Mouse (Mus musculus) midbrain, embryonic 15.5 days (tissue): Measurements from ENCODE around the gene Pdhx. TPM values are rescaled to one million over a fixed set of nuclear protein-coding genes. Genes with fewer than 3 reads are reported as not detected.

Experiments
- ATAC-seq: fragments of 200-750 bp; cut with Nextera tagmentation; replicated peaks from 2 replicates; pipeline ENCODE4 v1.8.0; 2017; ENCODE audit warnings: moderate TSS enrichment
- H3K27ac ChIP-seq: fragments of 300-500 bp; sonication (generic); 2 replicates; pipeline ENCODE4 v1.5.1; 2015; ENCODE audit warnings: mild to moderate bottlenecking, inconsistent platforms
- H3K27me3 ChIP-seq: fragments of 300-500 bp; sonication (generic); replicated peaks from 2 replicates; pipeline ENCODE4 v1.6.1; 2015; ENCODE audit warnings: inconsistent platforms
- H3K36me3 ChIP-seq: fragments of 300-500 bp; sonication (generic); replicated peaks from 2 replicates; pipeline ENCODE4 v1.6.1; 2015; ENCODE audit warnings: inconsistent platforms
- H3K4me1 ChIP-seq: fragments of 300-500 bp; sonication (generic); 2 replicates; pipeline ENCODE4 v1.6.1; 2015; ENCODE audit warnings: inconsistent platforms
- H3K4me2 ChIP-seq: fragments of 300-500 bp; sonication (generic); 2 replicates; pipeline ENCODE4 v1.6.1; 2015; ENCODE audit warnings: inconsistent platforms, mild to moderate bottlenecking, moderate library complexity
- H3K4me3 ChIP-seq: fragments of 300-500 bp; sonication (generic); 2 replicates; pipeline ENCODE4 v1.5.1; 2015; ENCODE audit warnings: mild to moderate bottlenecking, inconsistent platforms
- H3K9ac ChIP-seq: fragments of 300-500 bp; sonication (generic); 2 replicates; pipeline ENCODE4 v1.6.1; 2015; ENCODE audit warnings: mild to moderate bottlenecking, inconsistent platforms
- H3K9me3 ChIP-seq: fragments of 300-500 bp; sonication (generic); 2 replicates; pipeline ENCODE4 v1.6.1; 2016; ENCODE audit warnings: inconsistent platforms
- WGBS: fragments of 180-500 bp; shearing (Covaris S2); methylation state at CpG from one replicate; pipeline ENCODE4 v1.1.7; 2015; ENCODE audit warnings: mixed read lengths; 5-methylcytosine and 5-hydroxymethylcytosine counted together
- polyA plus RNA-seq: library from polyadenylated mRNA; unstranded; fragments of >200 nt; fragmentation: Nextera tagmentation; extraction: Ambion mirVana; gene quantifications from 2 replicates; pipeline ENCODE4 v1.2.1, GENCODE M21; 2015

The Pdhx gene
- polyA plus RNA-seq, 1 experiment from 2014 or later = 66.2 TPM

- Histone ChIP-seq H3K9me3 (no peaks in the 10 kb centered on the region), H3K4me3 (no peak overlapping the region), H3K27me3 (no peaks in the 10 kb centered on the region), H3K4me2 (no peak overlapping the region), H3K36me3 (no peaks in the 10 kb centered on the region), H3K4me1 (no peaks in the 10 kb centered on the region), H3K9ac (no peak overlapping the region), H3K27ac (no peak overlapping the region)
- 87% methylated on average over 19 of the region's 19 CpGs for WGBS
- no peak for ATAC-seq
Measured at GRCm38 (mm10) chr2:103051937-103052893, 21.1 kb downstream of the Pdhx start.

DNA sequence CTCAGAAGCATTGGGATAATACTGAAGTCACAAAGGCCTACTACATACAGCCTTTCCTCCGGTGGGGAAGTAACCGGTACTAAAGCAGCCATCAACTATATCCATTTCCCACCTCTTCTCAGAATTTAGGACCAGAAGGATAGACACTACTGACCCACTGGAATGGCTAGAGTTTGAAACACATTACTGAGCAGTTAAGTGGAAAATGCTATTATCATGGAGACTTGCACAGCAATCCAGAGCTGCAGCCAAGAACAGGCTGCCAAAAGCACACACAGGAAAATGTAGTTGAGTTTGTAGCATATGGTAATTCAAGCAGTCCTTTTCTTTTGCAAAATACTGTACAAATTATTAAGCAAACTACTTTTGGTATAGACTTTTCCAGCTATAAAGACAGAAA lies 28.0 kb downstream of the Pdhx start:
- ATAC-seq = no peak
- no peaks in the 10 kb centered on the region for H3K36me3 ChIP-seq
- no peak overlapping the region for H3K4me3 ChIP-seq
- no peaks in the 10 kb centered on the region for H3K27me3 ChIP-seq
- H3K4me1 ChIP-seq = no peaks in the 10 kb centered on the region
- H3K27ac ChIP-seq = no peak overlapping the region
- H3K4me2 ChIP-seq = no peak overlapping the region
- no peaks in the 10 kb centered on the region for H3K9me3 ChIP-seq
- no peak overlapping the region for H3K9ac ChIP-seq
- 69% methylated on average over 2 of the region's 2 CpGs for WGBS

GRCm38 (mm10) chr2:103040896-103041295 lies 32.4 kb downstream of the Pdhx start:
- no peaks in the 10 kb centered on the region for H3K4me1 ChIP-seq
- no peak overlapping the region for H3K27ac ChIP-seq
- no peak overlapping the region for H3K9ac ChIP-seq
- 0 out of 2 replicates have a peak, but pooled peaks cover 6% of the 10 kb centered on the region for H3K36me3 ChIP-seq
- no peaks in the 10 kb centered on the region for H3K9me3 ChIP-seq
- WGBS = 65% methylated on average over 8 of the region's 8 CpGs
- no peak for ATAC-seq
- no peak overlapping the region for H3K4me2 ChIP-seq
- no peaks in the 10 kb centered on the region for H3K27me3 ChIP-seq
- no peak overlapping the region for H3K4me3 ChIP-seq

- ATAC-seq = no peak
- Histone ChIP-seq H3K4me2 (no peak overlapping the region), H3K27ac (no peak overlapping the region), H3K9ac (no peak overlapping the region), H3K4me3 (no peak overlapping the region), H3K4me1 (no peaks in the 10 kb centered on the region), H3K9me3 (no peaks in the 10 kb centered on the region), H3K27me3 (no peaks in the 10 kb centered on the region), H3K36me3 (0 out of 2 replicates have a peak, but pooled peaks cover 8% of the 10 kb centered on the region)
- WGBS = 79% methylated on average over 4 of the region's 4 CpGs
Measured at GRCm38 (mm10) chr2:103037831-103038230, 35.5 kb downstream of the Pdhx start.

GRCm38 (mm10) chr2:103022728-103023127 lies 50.6 kb downstream of the Pdhx start:
- Histone ChIP-seq H3K9me3 (no peaks in the 10 kb centered on the region), H3K4me3 (no peak overlapping the region), H3K4me1 (peaks cover 7% of the 10 kb centered on the region), H3K36me3 (0 out of 2 replicates have a peak, but pooled peaks cover 2% of the 10 kb centered on the region), H3K9ac (no peak overlapping the region), H3K4me2 (no peak overlapping the region), H3K27ac (no peak overlapping the region), H3K27me3 (no peaks in the 10 kb centered on the region)
- WGBS = 60% methylated on average over 3 of the region's 3 CpGs
- ATAC-seq = no peak

- 0 out of 2 replicates have a peak, but pooled peaks cover 2% of the 10 kb centered on the region for H3K36me3 ChIP-seq
- H3K9ac ChIP-seq = no peak overlapping the region
- H3K4me1 ChIP-seq = peaks cover 7% of the 10 kb centered on the region
- H3K27me3 ChIP-seq = no peaks in the 10 kb centered on the region
- no peaks in the 10 kb centered on the region for H3K9me3 ChIP-seq
- WGBS = 33% methylated on average over 4 of the region's 4 CpGs
- no peak overlapping the region for H3K4me3 ChIP-seq
- H3K4me2 ChIP-seq = no peak overlapping the region
- ATAC-seq = peak; percentile 63
- H3K27ac ChIP-seq = no peak overlapping the region
Measured at GRCm38 (mm10) chr2:103020191-103020987, 52.9 kb downstream of the Pdhx start.

DNA sequence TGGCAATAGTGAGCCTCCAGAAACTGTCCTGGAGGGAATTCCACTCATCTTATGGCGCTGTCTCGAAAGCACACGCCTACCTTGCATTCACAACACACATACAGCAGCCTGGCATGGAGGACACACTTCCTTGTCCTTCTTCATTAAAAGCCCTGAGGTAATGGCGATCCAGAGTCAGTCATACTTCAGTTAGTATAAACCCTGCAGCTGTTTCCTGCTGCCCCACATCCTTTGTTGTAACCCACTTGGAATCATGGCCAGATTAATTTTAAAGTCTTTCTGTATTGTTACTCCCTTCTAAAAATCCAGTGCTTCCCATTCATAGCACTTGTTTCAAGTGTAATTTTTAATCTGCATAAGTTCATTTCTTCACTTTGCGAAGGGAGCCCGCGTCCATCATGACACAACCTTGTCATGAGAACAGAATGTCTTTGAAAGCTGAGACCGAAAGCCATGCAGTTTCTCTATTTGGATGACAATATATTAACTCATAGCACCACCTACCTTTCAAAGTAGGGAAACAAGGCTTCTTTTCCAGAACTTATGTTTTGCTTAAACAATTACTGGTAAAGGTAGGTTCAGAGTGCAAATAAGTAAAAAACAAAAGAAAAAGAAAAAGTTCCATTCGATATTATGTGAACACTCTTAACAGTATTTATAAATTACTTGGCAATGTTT lies 54.4 kb downstream of the Pdhx start:
- H3K36me3 ChIP-seq = 0 out of 2 replicates have a peak, but pooled peaks cover 2% of the 10 kb centered on the region
- 74% methylated on average over 9 of the region's 9 CpGs for WGBS

GRCm38 (mm10) chr2:103017391-103017824 lies 55.9 kb downstream of the Pdhx start:
- Histone ChIP-seq H3K27ac (no peak overlapping the region), H3K27me3 (no peaks in the 10 kb centered on the region), H3K4me1 (peaks cover 7% of the 10 kb centered on the region), H3K4me3 (no peak overlapping the region), H3K9ac (no peak overlapping the region), H3K4me2 (no peak overlapping the region), H3K9me3 (no peaks in the 10 kb centered on the region), H3K36me3 (0 out of 2 replicates have a peak, but pooled peaks cover 2% of the 10 kb centered on the region)
- no peak for ATAC-seq
- 71% methylated on average over 2 of the region's 2 CpGs for WGBS

More for the DNA sequence above, 54.4 kb downstream of the Pdhx start:
- 0 out of 2 replicates have a peak, but pooled peaks have one; percentile 53 for ATAC-seq
- Histone ChIP-seq H3K9ac (no peak overlapping the region), H3K4me2 (no peak overlapping the region), H3K27ac (no peak overlapping the region), H3K4me1 (peaks cover 7% of the 10 kb centered on the region), H3K9me3 (no peaks in the 10 kb centered on the region), H3K27me3 (no peaks in the 10 kb centered on the region), H3K4me3 (no peak overlapping the region)

- H3K27ac ChIP-seq = no peak overlapping the region
- no peaks in the 10 kb centered on the region for H3K27me3 ChIP-seq
- H3K4me2 ChIP-seq = no peak overlapping the region
- H3K9ac ChIP-seq = no peak overlapping the region
- H3K9me3 ChIP-seq = no peaks in the 10 kb centered on the region
- H3K4me1 ChIP-seq = peaks cover 7% of the 10 kb centered on the region
- no peaks in the 10 kb centered on the region for H3K36me3 ChIP-seq
- ATAC-seq = no peak
- H3K4me3 ChIP-seq = no peak overlapping the region
Measured at GRCm38 (mm10) chr2:103016089-103016488, 57.2 kb downstream of the Pdhx start.

DNA sequence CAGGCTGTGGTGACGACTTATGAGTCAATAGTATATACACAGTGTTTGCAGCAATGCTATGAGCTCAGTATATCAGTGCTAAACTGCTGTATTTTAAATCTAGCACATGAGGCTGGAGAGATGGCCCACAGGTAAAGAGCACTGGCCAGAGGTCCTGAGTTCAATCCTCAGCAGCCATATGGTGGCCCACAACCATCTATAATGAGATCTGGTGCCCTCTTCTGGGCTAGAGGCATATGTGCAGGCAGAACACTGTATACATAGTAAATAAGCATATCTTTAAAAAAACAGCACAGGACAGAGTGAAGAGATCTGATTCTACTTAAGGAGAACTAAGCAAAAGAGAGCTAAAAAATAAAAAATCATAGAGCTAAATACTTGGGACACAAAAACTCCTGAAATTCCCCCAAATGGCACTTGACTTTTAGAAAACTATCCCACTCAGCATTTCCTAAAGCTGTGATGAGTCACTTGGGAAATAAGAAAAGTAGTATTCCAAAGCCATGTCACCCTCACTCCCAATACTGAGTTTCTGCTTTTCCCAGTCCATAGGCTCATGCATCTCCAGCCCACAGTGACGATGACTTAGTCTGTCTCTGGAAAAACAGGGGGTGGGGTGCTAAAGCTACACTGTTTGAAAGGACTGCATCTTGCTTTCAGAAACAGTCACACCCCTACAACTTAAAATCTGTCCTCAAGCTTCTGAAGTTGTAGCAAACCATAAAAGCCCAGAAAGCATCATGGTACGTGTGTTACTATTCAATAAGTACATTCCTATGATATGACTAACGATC lies 60.3 kb downstream of the Pdhx start:
- H3K4me3 ChIP-seq = no peak overlapping the region
- no peaks in the 10 kb centered on the region for H3K4me1 ChIP-seq
- H3K36me3 ChIP-seq = no peaks in the 10 kb centered on the region
- H3K4me2 ChIP-seq = no peak overlapping the region
- 86% methylated on average over 4 of the region's 4 CpGs for WGBS
- ATAC-seq = no peak
- no peak overlapping the region for H3K27ac ChIP-seq
- no peaks in the 10 kb centered on the region for H3K9me3 ChIP-seq
- H3K9ac ChIP-seq = no peak overlapping the region
- H3K27me3 ChIP-seq = no peaks in the 10 kb centered on the region

- H3K4me3 ChIP-seq = no peak overlapping the region
- no peaks in the 10 kb centered on the region for H3K36me3 ChIP-seq
- H3K9ac ChIP-seq = no peak overlapping the region
- H3K9me3 ChIP-seq = no peaks in the 10 kb centered on the region
- 83% methylated on average over 3 of the region's 3 CpGs for WGBS
- no peak overlapping the region for H3K4me2 ChIP-seq
- no peak for ATAC-seq
- H3K4me1 ChIP-seq = no peaks in the 10 kb centered on the region
- H3K27ac ChIP-seq = no peak overlapping the region
- no peaks in the 10 kb centered on the region for H3K27me3 ChIP-seq
Measured at GRCm38 (mm10) chr2:103008221-103008620, 65.1 kb downstream of the Pdhx start.
